Mouse (Mus musculus) testis, adult 2 months (tissue): ENCODE results near the gene Gm28551. TPM values are rescaled to one million over a fixed set of nuclear protein-coding genes. Genes with fewer than 3 reads are reported as not detected.
A peak's percentile ranks its signal among the peaks of the same experiment; 100 is the strongest.

ENCODE experiments used
- H3K27ac ChIP-seq: fragments of 200-500 bp; 2 replicates; pipeline ENCODE4 v1.5.1; 2012; ENCODE audit warnings: low read depth, low read length; ENCODE audit not compliant: control insufficient read depth, insufficient read depth
- H3K27me3 ChIP-seq: fragments of 200-500 bp; 2 replicates; pipeline ENCODE4 v1.6.1; 2012; ENCODE audit warnings: mild to moderate bottlenecking, low read length, moderate library complexity; ENCODE audit not compliant: control insufficient read depth, insufficient read depth
- H3K36me3 ChIP-seq: fragments of 200-500 bp; 2 replicates; pipeline ENCODE4 v1.6.1; 2012; ENCODE audit warnings: mild to moderate bottlenecking, low read length; ENCODE audit not compliant: control insufficient read depth, insufficient read depth
- H3K4me1 ChIP-seq: fragments of 200-500 bp; 2 replicates; pipeline ENCODE4 v1.6.1; 2012; ENCODE audit warnings: low read length; ENCODE audit not compliant: control insufficient read depth, insufficient read depth
- H3K4me3 ChIP-seq: fragments of 200-500 bp; 2 replicates; pipeline ENCODE4 v1.5.1; 2012; ENCODE audit warnings: low read depth, mild to moderate bottlenecking, low read length, moderate library complexity, mixed read lengths; ENCODE audit not compliant: control insufficient read depth
- CTCF ChIP-seq: fragments of 200-500 bp; IDR thresholded peaks from 2 replicates; pipeline ENCODE4 v1.5.1; 2012; ENCODE audit warnings: low read depth, mild to moderate bottlenecking, inconsistent platforms, low read length, moderate library complexity; ENCODE audit not compliant: control insufficient read depth, insufficient read depth, insufficient replicate concordance
- POLR2A ChIP-seq: fragments of 200-500 bp; IDR thresholded peaks from 2 replicates; pipeline ENCODE4 v1.6.1; 2012; ENCODE audit warnings: low read depth, mild to moderate bottlenecking, inconsistent platforms, low read length, moderate library complexity; ENCODE audit not compliant: control insufficient read depth
- polyA plus RNA-seq: library from polyadenylated mRNA; depleted of rRNA; stranded (reverse); fragments of >200 nt; gene quantifications from 2 replicates; pipeline ENCODE4 v1.2.3, GENCODE M21; 2012; rRNA removed

Gene Gm28551
- polyA plus RNA-seq, 1 experiment = not detected

- Histone ChIP-seq H3K4me3 (peak within 1 kb of the TSS; percentile 97), H3K36me3 (no peaks in the 10 kb centered on the region), H3K27ac (peak within 1 kb of the TSS; percentile 88), H3K4me1 (no peaks in the 10 kb centered on the region), H3K27me3 (no peaks in the 10 kb centered on the region)
- TF ChIP-seq CTCF (no peak), POLR2A (peak; percentile 70)
These were observed 39.2 kb downstream of the Gm28551 start, which contains the start of gene Osgepl1 for GRCm38 (mm10) chr1:53312989-53313967. TSS of gene Osgepl1 (plus strand) at chr1:53313624.

GRCm38 (mm10) chr1:53300506-53300905 lies 52.0 kb downstream of the Gm28551 start:
- no peaks in the 10 kb centered on the region for H3K4me1 ChIP-seq
- no peaks in the 10 kb centered on the region for H3K36me3 ChIP-seq
- H3K4me3 ChIP-seq = no peak overlapping the region
- H3K27ac ChIP-seq = no peak overlapping the region
- TF ChIP-seq CTCF = no peak
- no peak for TF ChIP-seq POLR2A
- H3K27me3 ChIP-seq = no peaks in the 10 kb centered on the region

GRCm38 (mm10) chr1:53296581-53297383 lies 55.7 kb downstream of the Gm28551 start, which contains the start of the genes Pms1, Ormdl1 and Gm28778:
TSS of gene Pms1 (minus strand) at chr1:53297018.
TSS of gene Ormdl1 (plus strand) at chr1:53297095.
TSS of gene Gm28778 (plus strand) at chr1:53297111.
- Histone ChIP-seq H3K4me1 (no peaks in the 10 kb centered on the region), H3K4me3 (peak within 1 kb of the TSS; percentile 98), H3K36me3 (no peaks in the 10 kb centered on the region), H3K27me3 (no peaks in the 10 kb centered on the region), H3K27ac (peak within 1 kb of the TSS; percentile 85)
- TF ChIP-seq POLR2A (peak; percentile 66), CTCF (no peak)

- Histone ChIP-seq H3K27ac (no peak overlapping the region), H3K27me3 (no peaks in the 10 kb centered on the region), H3K4me1 (no peaks in the 10 kb centered on the region), H3K4me3 (no peak overlapping the region), H3K36me3 (no peaks in the 10 kb centered on the region)
- TF ChIP-seq CTCF (no peak), POLR2A (no peak)
These were observed 61.3 kb downstream of the Gm28551 start for GRCm38 (mm10) chr1:53291197-53291596.

Other genes with a start within 250 kb of the Gm28551 start
- 36.0 and 52.2 TPM in 2 replicates for gene 1700019A02Rik, start 165.0 kb downstream of the Gm28551 start, polyA plus RNA-seq
- gene Pms1, start 55.6 kb downstream of the Gm28551 start, polyA plus RNA-seq = 0.49 and 1.1 TPM in 2 replicates
- 1.5 and 2.5 TPM in 2 replicates for gene Ormdl1, start 55.6 kb downstream of the Gm28551 start, polyA plus RNA-seq
- gene Gm28778, start 55.6 kb downstream of the Gm28551 start, polyA plus RNA-seq = 3.5 and 4.4 TPM in 2 replicates
- 12.2 and 12.7 TPM in 2 replicates for gene Osgepl1, start 39.0 kb downstream of the Gm28551 start, polyA plus RNA-seq
- gene Asdurf, start within 50 bp of the Gm28551 start, polyA plus RNA-seq = not detected in 2 replicates
- 70.3 and 78.8 TPM in 2 replicates for gene Asnsd1, start 85 bp upstream of the Gm28551 start, polyA plus RNA-seq